Mouse (Mus musculus) cerebellum, adult 11 months (tissue): ENCODE results near the gene Dnttip2.
"Not testable (repeated sequence)": the region's sequence is repeated elsewhere in the genome, so short reads cannot be mapped to it uniquely, and the experiment has no call there.

Experiments
- DNase-seq: peaks from one replicate; pipeline ENCODE4 v3.0.0; 2022

Gene Dnttip2

GRCm38 (mm10) chr3:122274241-122275024 is at the start of gene Dnttip2:
TSS of gene Dnttip2 (plus strand) at chr3:122274388.
- DNase-seq = peak; percentile 91

GRCm38 (mm10) chr3:122226972-122227371 is 47.2 kb upstream of the Dnttip2 start:
- DNase-seq = not testable (repeated sequence)

GRCm38 (mm10) chr3:122235772-122236171 is 38.4 kb upstream of the Dnttip2 start:
- DNase-seq = no peak

DNA sequence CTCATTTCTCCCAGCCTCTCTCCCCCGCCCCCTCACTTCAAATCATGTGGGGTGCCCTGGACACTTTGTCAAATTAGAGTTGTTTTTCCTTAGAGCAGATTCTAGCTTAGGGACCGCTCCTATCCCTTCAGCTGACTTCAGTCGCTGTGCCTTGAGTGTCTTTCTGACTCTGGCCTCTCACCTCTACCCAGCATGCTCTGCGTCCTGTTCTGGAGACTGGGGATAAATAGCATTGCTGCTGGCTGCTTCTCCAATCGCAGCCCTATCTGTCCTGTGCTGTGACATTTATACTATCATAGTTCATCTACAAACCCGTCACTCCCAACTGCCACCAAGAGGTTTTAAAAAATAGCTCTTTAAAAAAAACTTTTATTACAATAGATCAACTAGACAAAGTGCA is 31.3 kb upstream of the Dnttip2 start:
- DNase-seq = no peak

- DNase-seq = no peak
These were observed 30.6 kb upstream of the Dnttip2 start for GRCm38 (mm10) chr3:122243416-122244167.

GRCm38 (mm10) chr3:122244759-122245158 is 29.4 kb upstream of the Dnttip2 start:
- no peak for DNase-seq

DNA sequence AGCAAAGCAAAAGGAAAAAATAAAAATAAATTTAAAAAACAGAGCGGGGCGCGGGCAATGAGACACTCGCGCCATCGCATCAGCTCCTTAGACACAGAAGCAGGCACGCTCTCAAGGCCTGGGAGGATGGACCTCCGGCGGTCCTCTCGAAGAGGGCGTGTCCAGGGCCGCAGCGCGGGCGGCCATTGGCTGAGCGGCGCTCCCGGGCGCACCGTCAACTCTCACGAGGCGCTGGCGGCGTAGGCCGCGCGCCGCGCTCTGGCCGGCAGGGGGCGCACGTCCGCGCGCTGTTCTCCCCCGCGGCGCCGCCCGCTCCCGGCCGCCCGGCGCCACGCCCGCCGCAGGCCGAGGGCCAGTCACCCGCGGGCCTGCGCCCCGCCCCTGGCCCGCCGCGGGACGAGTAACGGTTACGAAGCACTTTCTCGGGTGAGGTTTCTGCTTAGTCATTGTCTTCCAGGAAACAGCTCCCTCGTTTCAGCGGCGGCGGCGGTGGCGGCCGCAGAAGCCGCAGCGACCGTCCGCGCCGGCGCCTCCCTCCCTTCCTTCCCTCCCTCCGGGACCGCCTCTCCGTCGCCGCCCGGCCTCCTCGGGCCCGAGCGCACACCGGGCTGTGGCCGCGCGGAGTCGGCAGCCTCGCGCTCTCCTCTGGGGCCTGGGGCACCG is 28.8 kb upstream of the Dnttip2 start, which contains the start of gene Gclm:
Gene Gclm, plus strand, starts transcription at position 343 of the 663 bp plus-strand sequence.
- DNase-seq = peak; percentile 95

DNA sequence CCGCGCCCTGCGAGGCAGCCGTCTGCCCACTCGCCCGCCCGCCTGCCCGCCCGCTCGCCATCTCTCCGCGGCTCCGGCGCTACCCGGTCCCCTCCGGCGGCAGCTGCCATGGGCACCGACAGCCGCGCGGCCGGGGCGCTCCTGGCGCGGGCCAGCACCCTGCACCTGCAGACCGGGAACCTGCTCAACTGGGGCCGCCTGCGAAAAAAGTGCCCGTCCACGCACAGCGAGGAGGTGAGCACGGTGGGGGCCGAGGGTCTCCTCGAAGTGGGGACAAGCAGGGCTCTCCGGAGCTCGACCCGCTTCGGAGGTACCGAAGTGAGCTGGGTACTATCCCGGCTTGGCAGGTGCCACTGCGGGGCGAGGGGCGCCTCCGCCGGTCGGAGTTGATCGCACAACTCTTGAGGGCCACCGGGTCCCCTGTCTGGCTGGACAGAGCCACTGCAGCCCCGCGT is 28.3 kb upstream of the Dnttip2 start:
- DNase-seq = peak; percentile 63

DNA sequence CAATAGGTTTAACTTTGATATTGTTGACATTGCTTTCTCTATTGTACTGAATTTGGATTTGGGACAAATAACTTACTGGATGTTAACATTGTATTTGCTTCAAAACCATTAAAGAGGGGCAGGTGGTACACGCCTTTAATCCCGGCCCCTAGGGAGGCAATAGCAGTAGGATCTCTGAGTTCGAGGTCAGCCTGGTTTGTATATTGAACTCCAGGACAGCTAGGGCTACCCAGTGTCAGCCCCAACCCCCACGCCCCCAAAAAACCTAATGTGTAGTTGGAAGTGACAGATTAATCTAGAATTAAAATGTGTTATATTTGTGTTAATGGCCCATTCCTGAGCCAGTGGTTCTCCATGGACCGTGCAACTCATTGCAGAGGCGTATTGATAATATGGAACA is 27.8 kb upstream of the Dnttip2 start:
- peak; percentile 31 for DNase-seq

- peak; percentile 32 for DNase-seq
These were observed 27.0 kb upstream of the Dnttip2 start for GRCm38 (mm10) chr3:122246986-122247767.

DNA sequence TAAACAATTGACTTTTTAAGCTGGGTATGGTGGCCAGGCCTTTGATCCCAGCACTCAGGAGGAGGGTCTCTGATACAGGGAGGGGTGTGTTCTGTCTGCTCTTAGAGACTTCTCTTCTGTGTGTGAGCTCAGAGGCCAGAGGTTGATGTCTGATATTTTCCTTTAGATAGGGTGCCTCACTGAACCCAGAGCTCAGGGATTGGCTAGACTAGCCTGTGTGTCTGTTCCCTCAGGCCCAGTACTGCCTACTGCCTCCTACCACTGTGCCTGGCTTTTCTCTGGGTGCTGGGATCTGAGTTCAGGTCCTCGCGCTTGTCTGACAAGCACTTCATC is 26.5 kb upstream of the Dnttip2 start:
- DNase-seq = no peak

DNA sequence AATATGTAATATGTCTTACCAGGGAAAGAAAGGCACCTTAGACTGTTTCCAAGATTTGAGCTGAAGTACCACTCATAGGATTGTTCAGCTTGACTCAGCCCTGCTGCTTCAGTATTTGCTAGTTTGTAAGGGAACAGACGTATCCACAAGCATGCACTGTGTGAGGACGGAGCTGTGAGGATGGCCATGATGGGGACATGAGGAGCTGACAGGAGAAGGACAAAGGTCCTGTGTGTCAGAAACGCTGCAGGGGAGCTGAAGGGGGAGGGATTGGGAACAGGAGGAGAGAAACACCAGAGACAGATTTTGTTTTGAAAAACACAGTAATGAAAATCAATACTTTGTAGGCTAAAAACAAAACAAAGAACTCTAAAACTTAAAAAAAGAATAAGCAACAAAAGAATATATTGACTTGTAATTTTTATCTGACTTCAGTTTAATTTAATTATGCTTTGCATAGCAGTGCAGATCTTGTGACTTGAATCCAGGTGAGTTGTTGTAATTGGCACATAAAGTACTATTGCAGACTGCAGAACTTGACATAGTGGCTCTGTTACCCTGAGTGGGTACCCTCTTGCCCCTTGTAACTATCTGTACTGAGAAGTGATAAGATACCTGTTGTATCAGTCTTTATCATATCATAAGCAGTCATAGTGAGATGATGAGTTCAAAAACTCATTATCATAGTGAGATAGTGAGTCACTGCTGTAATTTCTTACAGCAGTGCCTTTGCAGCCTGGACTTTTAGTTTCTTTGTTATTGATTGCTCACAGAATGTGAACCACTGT is 21.5 kb upstream of the Dnttip2 start:
- no peak for DNase-seq

GRCm38 (mm10) chr3:122254050-122254449 is 20.1 kb upstream of the Dnttip2 start:
- DNase-seq = not testable (repeated sequence)

DNA sequence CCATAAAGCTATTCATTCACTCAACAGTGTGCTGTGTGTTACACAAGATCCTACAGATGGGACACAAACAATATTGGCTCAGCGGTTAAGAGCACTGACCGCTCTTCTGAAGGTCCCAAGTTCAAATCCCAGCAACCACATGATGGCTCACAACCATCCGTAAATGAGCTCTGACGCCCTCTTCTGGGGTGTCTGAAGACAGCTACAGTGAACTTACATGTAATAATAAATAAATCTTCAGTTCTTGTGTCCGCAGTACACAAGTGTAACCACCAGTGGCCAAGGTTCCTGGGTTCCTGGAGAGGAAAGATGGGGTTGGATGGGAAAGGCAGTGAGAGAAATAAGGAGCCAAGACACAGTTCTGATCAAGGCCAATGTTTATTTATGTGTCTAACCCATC is 4.2 kb upstream of the Dnttip2 start:
- DNase-seq = no peak

- not testable (repeated sequence) for DNase-seq
These were observed 1.6 kb upstream of the Dnttip2 start for GRCm38 (mm10) chr3:122272565-122272964.

- DNase-seq = no peak
These were observed 564 bp upstream of the Dnttip2 start for GRCm38 (mm10) chr3:122273407-122274240.

- no peak for DNase-seq
These were observed 923 bp downstream of the Dnttip2 start for GRCm38 (mm10) chr3:122275111-122275510.

GRCm38 (mm10) chr3:122287195-122287594 is 13.0 kb downstream of the Dnttip2 start:
- no peak for DNase-seq

DNA sequence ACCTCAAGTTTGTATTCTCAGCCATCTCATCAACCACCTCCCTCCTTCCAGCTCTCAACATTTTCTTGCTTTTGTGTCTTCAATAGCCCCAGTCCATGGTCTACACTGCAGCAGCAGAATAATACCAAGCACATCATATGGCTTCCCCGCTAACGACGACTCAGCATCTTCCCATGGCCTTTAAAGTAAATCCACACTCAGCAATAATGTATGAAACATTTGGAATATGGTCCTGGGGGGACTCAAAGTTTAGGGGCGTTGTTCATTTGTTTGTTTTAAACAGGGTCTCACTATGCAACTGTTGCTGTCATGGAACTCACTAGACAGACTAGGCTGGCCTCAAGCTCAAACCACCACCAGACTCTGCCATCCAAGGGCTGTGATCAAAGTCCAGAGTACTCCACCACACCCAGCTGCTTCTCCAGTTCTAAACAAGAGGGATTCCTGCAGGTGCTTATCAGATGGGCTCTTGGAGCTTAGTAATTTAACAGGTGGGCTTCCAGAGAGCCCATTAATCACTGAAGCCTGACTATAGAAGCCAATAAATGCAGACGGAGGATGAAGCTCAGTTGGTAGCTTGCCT is 14.5 kb downstream of the Dnttip2 start:
- no peak for DNase-seq

- not testable (repeated sequence) for DNase-seq
These were observed 15.2 kb downstream of the Dnttip2 start for GRCm38 (mm10) chr3:122289344-122289743.
